Mouse (Mus musculus): ENCODE measurements around the gene Nr2e1.

The Nr2e1 gene

DNA sequence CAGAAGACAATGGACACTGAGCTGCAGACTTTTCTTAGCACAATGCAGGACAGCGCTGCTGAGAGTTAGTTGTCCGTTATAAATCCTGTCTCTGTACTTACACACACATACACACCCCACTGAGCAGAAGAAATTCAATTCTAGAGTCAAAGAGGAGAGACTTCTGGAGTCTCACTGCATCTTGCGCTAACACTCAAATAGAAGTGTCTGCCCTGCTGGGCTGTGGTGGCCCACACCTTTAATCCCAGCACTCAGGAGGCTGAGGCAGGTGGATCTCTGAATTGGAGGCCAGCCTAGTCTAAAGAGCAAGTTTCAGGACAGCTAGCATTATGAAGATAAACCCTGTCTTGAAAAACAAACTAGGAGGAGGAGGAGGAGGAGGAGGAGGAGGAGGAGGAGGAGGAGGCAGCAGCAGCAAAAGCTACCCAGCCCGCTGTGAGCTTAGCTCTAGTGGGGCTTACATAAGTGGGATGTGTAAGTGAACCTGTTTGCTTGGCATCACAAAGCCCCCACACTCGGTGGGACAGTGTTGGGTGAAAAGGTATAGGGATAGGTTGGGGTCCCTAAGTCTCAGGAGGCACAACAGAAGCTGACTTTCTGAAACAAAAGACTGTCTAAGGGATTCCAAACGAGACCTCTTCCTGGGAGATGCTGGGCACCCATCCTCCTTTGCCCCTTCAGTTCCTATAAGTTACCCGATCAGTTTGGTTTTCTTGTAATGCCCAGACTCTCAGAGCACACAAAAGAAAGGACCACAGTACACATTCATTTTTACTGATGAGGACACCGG, 4.7 kb upstream of the Nr2e1 start:
- no peak for DNase-seq (ENCODE audit: low read depth, low spot score)

DNA sequence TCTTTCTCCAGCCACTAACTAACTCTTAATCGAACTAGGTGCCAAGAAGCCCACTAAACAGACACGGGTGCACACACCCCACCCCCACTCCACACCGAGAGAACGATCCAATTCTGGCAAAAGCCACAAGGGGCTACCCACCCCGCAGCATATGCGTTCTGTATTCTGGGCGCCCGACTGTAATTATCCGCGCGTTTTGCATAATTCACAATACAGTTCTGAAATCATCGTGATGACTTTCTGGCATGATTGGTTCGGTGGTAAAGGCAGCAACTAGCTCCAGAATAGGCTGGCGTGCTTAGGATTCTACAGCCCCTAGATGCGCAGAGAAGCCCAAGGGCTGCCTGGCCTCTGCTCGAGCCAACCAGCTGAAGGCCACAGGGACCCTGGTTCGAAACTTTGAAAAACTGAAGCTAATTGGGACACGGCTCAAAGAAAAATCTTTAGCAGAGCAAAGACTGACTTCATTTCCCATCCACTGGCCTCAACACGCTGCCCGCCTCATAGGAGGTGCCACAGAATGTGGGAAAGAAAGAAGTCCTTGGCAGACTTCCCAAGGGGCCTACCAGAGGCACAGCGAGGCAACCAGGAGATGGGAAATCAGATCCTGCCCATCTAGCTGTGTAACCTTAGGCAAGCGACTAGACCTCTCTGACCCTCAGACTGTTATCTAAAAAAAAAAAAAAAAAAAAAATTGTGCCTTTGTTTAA, 2.3 kb upstream of the Nr2e1 start:
- no peak for DNase-seq (ENCODE audit: low read depth, low spot score)

DNA sequence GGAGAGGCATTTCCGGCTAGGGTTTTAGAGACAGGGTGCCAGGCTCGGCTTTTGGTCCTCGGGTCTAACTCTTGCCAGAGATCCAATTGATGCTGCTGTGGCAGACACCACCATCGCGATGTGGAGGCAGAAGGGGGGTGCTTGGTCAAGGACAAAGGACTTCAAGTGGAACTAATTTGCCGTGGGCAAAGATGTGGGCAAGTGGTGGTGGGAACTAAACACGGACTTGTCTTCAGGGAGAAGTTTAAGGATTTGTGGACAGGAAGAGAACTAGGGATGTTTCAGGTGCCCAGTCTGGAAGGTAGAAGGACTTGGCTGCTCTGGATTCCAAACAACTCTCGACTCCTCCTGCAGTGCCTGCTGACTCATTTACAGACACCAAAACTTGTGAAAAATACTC, 1.7 kb upstream of the Nr2e1 start:
- no peak for DNase-seq (ENCODE audit: low read depth, low spot score)

DNA sequence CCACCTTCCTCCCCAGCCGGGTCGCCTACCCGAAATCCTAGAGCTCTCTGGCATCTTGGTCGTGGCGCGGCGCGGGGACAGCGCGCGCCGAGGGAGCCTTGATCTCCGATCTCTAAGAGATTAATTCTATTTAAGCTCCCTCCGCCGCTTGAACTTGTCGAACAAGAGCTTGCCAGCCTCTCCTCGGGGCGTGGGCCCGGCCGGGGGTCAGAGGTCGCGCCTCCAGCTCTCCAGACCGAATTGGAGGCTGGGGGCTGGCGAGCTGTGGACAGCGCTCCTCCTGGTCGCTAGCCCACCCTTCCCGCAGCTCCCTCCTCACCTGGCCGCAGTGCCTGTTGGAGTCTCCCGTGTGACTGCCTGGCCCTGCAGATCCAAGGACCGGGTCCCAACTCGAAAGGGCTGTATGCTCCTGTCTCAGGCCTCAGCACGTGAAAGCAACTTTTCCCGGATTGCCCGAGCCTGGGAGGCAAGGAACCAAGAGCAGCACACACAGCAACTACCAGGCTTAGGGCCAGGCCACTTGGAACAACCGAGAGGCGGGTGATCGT, 1.1 kb upstream of the Nr2e1 start:
- no peak for DNase-seq (ENCODE audit: low read depth, low spot score)

DNA sequence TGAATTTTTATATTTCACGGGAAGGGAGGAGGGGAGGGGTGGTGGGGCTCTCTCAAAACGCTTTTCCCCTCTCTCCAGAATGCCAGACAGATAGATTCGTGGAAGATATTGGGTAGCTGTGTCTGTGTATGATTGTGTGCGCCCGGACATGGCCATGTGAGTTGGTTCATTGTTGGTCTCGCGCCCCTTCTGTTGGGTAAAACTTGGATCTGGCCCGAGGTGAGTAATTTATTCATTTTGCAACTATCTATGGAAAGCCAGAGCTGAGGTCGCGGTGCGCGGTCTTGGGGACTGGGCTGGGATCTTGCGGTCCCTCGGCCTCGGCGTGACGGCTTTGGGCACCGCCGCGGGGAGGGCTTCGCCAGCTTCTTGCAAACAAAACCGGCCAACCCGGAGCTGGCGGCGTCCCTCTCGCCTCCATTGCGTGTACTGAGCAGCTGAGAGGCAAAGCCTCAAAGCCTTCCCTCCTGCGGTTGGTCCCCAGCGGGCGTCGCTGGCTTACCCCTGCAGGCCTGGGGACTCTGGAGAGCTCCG, 537 bp upstream of the Nr2e1 start:
- DNase-seq (ENCODE audit: low read depth, low spot score) = no peak

DNA sequence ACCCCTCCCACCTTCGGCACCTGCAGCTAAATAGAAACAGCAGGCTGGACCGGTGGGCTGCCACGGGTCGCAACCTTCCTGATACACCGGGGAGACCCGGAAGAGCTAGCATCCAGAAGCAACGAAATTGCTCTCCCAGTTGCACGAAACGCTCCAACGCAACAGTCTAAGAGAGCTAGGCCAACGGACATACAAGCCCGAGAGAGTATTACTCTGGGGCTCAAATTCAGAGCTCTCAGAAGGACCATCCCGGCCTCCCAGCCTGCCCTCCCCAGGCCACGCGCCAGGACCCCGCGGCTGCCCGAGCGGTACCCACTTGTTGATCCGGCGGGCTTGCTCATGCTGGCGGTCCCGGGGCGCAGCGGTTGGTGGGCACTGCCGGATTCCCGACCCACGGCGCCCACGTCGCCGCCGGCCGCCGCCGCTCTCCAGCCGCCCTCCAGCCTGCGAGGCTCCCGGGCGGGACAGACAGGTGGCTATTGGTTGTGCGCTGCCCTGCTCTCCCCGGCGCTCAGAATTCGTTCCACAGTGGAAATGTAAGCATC, 794 bp downstream of the Nr2e1 start:
- no peak for DNase-seq (ENCODE audit: low read depth, low spot score)

DNA sequence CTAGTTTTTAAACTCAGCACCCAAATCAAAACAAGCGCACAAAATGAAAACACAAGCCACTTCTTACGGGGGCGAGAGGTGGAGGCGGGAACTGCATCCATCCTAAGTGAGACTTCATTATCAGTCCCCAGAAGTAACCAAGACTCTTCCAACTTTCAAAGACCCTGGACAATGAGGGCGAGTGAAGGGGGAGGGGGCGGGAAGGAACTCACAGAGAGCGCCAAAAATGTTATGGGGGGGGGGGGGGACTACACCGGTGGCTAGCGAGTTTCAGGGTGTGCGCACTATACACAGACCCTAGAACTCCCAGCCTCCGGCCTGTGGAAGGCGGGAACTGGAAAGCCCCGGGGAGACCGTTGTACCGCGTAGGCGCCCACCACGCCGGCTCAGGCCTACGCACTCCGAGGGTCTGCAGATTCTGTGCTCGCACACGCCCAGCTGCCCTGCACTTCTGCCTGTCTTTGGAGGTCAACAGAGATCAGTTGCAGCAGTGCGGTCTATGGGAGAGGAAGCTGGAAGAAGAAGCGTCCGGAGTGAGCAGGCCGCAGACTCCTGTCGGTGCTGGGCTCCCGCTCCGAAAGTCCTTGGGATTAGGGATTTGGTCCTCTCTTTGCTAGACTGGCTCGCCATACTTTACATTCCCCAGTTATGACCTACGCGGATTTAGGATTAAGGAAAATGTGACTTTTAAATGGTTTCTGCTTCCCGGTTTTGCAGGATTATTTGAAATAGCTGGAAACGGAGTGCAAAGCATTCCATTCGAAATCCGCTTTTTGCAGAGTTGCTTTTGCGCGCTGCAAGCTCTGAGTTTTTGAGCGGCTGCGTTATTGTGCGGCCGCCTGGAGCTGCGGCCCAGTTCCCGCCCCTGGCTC, 1.5 kb downstream of the Nr2e1 start:
- no peak for DNase-seq (ENCODE audit: low read depth, low spot score)

DNA sequence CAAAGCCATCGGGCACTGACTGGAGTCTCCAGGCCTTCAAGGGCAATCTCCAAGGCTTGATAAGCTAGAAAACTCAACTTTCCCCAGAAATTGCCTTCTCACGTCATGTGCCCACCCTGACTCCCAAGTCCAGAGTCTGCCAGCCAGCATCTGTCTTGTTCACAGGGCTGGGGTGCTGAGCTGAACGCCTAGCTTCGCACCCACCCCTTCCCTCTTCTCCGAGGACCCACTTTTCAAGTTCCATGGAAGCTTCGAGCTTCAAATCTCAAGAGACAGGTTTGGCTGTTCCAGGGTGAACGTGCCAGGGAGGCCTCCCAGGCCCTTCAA, 2.5 kb downstream of the Nr2e1 start:
- no peak for DNase-seq (ENCODE audit: low read depth, low spot score)

DNA sequence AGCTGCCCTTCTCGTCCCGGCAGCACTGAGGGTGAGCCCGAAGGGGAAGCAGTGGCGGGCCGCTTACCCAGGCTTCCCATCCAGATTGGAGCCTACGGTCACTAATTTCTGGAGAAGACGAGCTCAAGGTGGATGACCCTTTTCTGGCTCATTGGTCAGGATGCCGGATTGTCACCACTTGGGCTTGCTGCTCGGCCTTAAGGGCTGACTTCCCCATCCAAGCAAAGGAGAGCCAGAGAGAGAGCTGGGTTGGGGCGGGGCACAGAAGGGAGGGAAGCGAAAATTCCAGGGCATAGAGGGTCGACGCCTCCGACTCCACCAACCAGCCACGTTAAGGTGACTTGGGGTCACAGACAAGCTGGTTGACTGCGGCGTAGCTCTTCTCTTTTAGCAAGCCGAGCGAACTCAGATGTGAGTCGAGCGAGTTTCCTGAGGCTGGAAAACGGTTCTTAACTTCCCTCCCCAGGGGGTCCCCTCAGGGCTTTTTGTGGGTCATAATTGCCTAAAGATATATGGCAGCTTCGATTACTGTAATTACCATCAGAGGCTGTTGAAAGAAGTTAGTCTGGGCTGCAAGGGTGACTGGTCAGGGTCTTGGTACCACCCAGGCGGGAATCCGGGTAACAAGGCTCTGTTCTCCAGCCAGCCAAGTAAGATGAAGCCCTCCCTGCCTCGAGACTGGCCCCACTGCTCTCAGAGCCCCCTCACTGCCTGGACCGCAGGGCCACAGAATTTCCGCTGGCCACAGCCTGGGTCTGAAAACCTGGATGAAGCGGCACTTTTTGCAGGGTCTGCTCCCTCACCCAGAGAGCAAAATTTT, 3.1 kb downstream of the Nr2e1 start:
- DNase-seq (ENCODE audit: low read depth, low spot score) = no peak

DNA sequence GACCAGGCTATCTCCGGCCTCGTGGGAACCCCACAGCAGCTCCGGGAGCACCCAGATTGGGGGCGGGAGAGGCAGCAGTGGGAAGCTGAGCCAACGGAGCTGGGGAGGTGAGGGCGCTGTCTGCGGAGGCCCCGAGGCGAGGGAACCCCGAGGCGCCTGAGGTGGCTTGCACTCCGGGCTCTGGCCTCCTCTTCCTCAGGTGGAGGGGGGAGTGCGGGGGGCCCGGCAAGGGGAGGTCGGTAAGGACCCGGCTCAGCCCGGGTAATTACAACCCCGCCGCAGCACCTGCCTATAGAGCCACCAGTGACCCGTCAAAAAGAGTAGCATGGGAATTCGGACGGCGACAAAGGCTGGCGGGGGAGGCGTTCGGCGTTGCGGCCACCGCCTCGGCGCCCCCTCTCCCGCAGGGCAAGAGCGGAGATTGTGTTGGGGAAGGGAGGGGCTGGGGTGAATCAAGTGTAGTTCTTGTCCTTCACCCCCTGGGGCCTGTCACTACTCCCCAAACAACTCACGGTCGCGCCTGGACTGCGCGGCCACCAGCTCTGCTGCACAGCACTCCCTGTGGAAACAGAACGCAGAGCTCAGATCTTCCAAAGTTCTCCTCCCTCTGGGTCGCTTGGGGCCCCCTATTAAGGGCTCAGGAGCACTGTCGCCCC, 3.8 kb downstream of the Nr2e1 start:
- DNase-seq (ENCODE audit: low read depth, low spot score) = no peak

DNA sequence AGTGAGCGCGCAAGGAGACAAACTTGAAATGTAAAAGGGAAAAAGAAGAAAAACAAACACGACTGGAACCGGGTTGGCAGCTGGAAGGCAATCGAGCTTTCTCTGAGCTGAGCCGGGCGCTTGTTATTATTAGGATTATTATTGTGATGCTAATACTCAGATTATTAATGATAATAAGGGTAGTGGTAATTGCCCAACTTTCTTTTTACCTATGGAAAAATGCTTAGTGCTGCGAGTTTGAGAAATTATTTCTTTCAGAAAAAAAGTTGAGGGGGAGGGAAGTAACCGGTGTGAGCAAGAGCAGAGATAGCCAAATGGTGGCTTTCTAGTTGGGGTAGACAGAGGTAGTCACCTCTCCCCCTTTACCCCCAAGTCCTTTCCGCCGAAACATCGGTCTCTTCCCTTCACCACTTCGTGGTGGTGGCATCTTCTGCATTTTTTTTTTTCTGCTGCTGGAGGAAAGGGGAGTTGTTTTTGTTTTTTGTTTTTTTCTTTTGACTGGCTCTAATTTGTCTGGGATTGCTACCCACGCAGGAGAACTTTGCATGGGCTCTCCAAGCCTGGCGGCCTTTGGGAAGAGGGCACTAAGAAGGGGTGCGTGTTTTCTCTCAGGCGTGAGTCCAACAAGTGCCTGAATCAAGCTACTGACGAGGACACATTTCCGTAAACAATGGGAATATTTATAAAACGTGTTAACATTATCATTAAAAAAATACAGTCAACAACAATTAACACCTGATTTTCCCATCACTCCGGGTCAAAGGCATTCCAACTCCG, 4.5 kb downstream of the Nr2e1 start:
- DNase-seq (ENCODE audit: low read depth, low spot score) = no peak

DNA sequence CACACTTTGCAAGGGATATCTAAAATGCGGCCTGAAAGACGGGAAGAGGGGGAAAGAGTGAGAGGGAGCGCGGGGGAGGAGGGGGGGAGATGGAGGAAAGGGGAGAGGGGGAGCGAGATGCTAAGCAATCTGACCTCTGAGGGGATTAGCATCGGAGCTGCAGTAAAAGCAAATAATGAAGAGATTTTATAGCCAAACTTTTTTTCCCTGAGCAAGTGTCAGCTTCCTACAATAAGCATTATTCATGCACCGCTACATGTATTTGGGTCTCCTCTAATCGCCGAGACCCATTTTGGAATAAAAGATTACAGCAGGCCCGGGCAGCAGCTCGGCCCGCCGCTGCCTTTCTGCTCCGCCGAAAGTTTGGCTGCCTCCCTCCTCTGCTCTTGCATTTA, 5.2 kb downstream of the Nr2e1 start:
- DNase-seq (ENCODE audit: low read depth, low spot score) = no peak

DNA sequence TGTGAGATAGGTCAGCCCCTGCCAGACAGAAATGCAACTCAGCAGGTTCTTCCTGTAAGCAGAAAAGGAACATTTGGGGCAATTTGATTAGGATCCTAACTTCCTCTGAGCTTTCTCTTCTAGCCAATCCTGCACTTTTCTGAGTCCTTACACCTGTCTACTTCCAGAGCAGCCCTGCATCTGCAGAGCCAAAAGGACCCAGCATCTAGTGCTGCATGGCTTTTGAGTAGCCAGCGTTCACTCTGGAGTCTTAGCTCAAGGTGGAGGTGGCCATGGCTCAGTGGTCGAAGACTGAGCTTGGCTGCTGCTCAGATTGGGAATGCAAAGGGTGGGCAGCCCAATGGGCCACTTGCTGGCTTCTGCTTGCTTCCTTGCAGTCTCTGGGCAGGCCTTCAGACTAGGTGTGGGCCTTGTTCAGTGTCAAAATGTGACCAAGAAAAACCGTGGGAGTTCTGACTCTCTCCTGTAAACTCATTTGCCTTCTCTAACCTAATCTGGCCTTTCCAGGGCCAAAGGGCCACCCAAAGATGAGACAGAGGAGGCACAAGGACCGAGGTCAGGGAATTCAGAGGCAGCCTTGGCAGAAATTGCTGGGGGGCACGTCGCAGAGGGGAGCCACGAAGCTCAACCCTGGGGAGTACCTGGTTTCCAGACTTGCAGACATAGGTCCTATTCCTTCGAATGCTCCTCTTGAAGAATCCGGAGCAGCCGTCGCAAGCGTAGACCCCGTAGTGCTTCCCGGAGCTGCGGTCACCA, 5.7 kb downstream of the Nr2e1 start:
- DNase-seq (ENCODE audit: low read depth, low spot score) = no peak

DNA sequence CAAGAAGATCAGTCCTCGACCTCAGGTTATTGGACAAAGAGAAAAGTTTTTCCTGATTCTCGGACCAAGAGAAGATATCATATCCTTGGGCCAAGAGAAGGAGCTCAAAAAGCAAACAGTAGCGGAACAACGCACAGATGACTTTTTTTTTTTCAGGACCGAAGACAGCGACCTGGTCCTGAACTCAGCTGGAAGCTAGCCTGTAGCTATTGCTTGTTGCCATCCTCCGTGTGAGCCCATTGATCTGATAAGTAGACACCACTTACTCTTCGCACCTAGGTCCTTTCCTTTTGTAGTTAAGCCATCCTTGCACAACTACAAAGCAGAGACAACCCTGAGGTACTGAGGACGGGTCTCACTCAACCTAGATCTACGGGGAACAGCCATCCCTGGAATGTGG, 8.8 kb downstream of the Nr2e1 start:
- no peak for DNase-seq (ENCODE audit: low read depth, low spot score)

DNA sequence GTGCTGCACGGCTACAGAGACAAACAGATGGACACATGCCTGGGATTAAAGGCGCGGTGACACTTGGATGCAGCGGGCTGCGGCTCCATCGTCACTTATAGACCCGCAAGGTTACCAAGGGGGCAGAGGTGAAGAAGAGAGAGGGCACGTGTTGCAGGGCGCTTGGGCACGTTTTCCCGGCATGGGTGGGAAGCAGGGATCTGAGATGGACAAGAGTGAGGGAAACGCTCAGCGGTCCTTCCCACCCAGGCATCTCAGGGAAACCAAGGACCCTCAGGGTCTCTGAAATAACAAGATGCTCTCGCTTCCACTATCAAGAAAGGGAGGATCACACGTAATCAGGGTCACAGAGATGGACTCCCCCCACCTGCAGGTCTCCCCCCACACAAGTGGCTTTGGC, 10.5 kb downstream of the Nr2e1 start:
- no peak for DNase-seq (ENCODE audit: low read depth, low spot score)

DNA sequence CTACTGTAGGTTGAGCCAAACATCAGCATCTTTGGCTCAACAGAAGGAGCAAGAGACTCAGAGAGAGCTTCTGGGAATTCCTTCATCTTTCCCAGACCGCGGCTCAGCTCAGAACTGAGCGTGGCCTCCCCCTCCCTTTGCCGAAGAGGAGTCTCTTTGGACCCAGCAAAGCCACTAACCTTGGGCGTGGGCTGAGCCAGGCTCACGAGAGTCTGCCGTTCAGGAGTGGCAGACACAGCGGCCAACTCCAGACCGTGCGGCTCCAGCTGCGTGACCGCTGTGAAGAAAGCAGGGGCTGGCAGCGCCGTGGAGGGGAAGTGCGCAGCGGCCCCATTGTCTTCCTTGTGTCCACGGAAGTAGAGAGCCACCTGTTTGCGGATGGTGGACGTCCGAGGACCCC, 10.9 kb downstream of the Nr2e1 start:
- DNase-seq (ENCODE audit: low read depth, low spot score) = no peak

DNA sequence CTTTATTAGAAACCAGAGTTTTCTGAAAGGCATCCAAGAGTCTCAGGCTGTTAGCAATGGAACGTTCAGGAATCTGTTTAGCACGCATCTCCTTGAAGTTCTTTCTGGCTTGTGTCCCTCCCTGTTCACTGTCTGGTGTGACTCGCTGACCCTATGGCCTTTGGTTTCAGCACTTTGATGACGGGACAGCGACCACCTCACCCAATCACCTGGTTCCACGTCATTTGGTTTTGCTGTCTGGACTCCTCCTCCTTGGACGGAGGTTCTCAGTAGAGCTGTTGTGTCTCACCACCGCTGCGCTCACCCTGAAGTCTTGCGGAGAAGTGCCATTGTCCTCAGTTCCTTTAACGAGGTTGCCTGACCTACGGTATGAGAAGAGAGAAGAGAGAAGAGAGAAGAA, 21.2 kb downstream of the Nr2e1 start:
- DNase-seq (ENCODE audit: low read depth, low spot score) = no peak

DNA sequence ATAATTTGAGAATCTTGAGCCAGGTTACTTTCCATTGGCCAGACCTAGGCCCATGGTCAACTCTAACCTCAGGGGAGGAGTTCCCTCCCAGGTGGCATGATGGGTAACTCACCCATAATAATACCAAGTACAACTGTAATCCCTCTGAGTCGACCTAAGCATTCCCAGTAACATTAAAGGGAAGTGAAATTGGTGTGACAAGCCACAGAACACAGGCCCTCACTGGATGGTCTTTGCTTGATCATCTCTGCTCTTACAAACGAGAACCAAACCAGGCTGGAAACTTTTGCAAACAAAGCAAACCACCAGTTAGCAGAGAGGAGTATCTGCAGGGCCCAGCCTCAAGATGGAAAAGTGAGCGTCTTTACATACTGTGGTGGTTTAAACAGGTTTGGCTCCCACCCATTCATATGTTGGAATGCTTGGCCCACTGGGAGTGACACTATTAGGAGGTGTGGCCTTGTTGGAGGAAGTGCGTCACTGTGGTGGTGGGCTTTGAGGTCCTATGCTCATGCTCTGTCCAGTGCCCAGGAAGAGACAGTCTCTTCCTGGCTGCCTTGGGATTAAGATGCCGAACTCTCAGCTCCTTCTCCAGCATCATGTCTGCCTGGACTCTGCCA, 23.7 kb downstream of the Nr2e1 start:
- DNase-seq (ENCODE audit: low read depth, low spot score) = no peak
